Mouse (Mus musculus): Measurements from ENCODE around the gene Nxph3.

The Nxph3 gene

DNA sequence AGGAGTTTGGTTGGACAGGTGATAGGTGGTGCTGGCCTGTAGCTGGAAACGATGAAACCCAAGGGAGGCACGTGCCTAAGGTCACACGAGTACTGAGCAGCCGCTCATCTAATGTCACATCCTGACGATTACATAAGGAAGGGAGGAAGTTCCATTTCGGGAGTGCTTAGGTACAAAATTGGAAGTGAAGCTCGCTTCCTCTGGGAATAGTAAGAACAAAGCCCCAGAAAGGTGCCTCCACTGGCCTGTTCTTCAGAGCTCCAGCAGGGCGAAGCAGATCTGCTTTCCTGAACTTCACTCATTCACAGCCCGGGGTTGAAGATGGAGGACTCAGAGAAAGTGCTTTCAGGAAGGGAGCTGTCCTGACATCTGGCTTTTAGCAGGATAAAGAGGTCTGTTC, 20.4 kb downstream of the Nxph3 start:
- DNase-seq (ENCODE audit: low read depth, low spot score): no peak

DNA sequence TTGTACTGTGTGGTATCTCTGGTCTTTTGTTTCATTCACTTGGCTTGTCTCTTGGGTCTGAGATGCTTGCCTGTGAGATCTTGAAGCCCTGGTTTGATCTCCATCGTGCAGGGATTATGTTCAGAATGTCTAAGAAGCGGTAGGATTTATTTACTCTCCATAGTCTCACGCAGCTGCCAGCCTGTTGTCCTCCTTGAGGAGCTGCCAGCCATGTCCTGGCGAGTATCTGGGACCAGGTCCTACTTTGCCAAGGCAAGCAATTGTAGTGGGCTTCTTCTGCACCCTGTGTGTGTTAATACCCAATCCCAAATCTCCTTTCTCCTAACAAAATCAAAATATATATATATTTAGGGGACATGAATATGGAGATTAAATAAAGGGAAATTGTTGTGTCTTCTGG, 21.4 kb downstream of the Nxph3 start:
- DNase-seq (ENCODE audit: low read depth, low spot score): no peak

DNA sequence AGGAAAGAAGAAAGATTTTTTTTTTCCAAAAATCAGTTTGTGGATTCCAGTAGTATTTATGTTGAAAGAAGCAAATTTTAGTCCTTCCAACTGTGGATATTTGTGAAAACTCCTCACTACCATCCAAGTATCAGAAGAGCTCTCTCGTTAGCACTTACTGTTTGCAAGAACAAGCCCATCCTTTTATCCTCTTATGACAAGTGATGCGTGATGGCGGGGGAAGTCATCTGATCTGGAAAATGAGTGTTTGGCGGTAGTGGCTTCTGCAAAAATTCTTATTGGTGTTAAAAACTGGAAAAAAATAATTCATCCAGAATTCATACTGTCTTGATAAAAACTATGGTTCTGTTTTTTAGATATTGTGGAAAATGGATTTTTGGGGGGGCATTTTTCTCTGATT, 22.1 kb downstream of the Nxph3 start:
- DNase-seq (ENCODE audit: low read depth, low spot score): no peak

DNA sequence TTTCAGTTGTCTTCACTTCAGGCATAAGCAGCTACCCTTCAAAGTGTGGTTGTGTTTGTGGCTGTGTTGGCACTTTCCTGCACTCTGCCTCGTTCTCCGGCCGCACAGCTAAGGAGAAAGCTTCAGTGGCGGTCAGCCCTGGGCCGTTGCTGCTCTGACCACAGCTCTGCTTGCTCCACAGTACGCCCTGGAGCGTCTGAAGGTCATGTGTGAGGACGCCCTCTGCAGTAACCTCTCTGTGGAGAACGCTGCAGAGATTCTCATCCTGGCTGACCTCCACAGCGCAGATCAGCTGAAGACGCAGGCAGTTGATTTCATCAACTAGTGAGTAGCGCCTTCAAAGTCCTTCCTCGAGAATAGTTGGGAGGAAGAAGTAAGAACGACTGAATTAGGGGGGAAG, 24.3 kb downstream of the Nxph3 start:
- no peak for DNase-seq (ENCODE audit: low read depth, low spot score)

DNA sequence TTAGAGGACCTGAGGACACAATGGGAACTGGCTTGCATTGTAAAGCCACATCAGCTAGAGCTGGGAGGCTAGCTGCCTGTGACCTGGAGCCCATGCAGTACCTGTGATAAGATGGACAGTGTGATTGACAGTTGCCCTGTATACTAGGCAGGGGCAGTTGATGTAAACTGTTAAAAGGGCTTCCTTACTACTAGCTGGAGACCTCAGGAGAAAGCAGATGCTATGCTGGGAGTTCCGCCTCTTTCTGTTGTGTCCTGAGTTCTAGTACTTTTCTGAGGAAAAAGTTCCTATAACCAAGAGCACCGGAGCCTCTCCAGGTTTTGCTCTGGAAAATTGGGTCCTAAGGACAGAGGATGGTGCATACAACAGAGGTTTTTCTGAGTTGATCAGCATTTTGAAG, 27.1 kb downstream of the Nxph3 start:
- DNase-seq (ENCODE audit: low read depth, low spot score): no peak

DNA sequence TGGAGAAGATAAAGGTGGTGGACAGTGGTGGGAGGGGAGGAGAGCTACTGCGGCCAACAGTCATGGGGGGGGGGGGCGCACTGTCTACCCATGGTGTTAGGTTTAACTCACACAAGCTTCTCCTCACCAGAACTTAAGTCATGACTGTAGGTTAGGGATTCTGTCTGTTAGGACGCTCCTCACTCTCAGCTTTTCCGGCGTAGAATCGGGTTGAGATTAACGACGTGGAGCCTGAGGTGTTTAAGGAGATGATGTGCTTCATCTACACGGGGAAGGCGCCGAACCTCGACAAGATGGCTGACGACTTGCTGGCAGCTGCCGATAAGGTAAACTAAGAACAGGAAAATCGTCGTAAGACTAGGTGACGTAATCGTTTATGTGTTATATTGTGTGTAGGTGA, 28.7 kb downstream of the Nxph3 start:
- no peak for DNase-seq (ENCODE audit: low read depth, low spot score)

DNA sequence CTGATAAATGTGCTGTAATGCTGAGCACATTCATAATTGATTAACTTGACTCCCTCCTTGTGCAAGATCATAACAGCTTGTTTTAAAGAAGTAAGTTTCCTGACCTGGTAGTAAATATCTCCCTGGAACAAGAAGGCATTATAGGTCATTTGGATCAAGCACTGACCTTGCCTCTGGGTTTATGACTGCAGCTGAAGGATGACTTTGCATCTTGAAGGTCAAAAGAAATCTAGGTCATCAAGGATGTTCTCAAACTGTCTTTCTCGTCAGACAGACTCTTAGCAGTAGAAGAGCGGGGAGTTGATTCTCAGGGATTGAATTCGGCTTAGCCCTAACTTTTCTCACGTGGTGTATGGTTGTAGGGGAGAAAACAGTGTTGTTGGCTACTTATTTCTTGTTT, 33.7 kb downstream of the Nxph3 start:
- no peak for DNase-seq (ENCODE audit: low read depth, low spot score)

DNA sequence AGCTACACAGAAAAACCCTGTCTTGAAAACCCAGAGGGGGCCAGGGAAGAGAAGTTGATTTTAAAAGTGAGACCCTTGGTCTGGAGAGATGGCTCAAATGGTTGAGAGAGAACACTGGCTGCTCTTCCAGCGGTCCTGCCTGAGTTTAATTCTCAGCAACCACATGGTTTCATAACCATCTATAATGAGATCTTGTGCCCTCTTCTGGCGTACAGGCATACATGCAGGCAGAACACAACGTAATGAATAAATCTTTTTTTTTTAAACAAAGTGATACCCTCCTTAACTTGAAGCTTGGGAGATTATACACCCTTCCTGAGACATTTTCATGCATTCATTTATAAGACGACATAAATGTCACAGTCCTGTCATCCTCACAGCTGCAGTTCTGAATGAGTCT, 34.9 kb downstream of the Nxph3 start:
- no peak for DNase-seq (ENCODE audit: low read depth, low spot score)

DNA sequence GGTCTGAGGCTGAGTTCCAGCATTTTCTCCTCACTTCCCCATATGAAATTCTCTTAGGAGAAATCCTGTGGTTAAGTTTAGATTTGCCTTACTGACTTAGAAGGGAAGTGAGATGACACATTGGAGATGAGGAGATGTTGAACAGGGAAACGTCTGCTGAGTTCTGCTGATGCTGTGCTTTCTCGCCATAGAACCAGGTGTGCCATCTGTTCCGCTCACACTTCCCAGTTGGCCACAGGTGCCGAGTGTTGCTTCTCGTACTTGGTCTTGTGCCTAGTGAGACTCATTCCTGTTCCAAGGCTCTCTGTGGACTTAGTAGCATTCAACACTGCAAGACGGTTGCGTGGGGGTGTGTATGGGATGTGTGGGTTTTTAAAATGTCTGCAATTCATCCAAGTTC, 38.0 kb downstream of the Nxph3 start:
- no peak for DNase-seq (ENCODE audit: low read depth, low spot score)

DNA sequence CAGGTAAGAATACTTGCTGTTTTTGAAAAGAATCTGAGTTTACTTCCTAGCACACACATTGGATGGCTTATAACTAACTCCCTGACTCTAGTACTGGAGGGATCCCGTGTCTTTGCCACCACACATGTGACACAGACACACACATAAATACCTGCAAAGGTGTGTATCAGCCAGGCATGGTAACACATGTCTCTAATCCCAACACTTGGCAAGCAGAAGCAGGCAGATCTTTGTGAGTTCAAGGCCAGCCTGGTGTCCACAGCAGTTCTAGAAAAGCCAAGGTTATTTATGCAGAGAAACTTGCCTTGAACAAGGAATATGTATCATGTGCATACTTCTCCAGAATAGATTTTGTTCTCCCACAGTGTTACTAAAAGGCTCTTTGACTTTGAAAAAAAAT, 40.9 kb downstream of the Nxph3 start:
- no peak for DNase-seq (ENCODE audit: low read depth, low spot score)

DNA sequence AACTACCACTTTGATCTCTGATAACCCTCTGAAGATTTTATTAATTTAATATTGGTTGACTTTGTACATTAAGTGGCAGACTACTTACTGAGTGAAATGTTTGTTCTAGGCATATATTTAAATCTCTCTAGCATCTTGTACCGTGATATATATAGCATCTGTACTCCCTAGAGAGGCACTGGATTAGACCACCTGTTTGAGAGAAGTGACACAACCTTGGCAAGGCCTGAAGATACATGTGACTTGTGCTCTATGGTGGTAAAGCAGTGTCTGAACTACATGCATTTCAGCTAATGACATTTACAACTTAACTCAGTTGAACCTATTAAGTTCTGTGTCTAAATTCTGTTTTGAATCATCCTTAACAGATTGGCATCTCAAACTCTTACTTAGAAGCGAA, 41.4 kb downstream of the Nxph3 start:
- no peak for DNase-seq (ENCODE audit: low read depth, low spot score)

DNA sequence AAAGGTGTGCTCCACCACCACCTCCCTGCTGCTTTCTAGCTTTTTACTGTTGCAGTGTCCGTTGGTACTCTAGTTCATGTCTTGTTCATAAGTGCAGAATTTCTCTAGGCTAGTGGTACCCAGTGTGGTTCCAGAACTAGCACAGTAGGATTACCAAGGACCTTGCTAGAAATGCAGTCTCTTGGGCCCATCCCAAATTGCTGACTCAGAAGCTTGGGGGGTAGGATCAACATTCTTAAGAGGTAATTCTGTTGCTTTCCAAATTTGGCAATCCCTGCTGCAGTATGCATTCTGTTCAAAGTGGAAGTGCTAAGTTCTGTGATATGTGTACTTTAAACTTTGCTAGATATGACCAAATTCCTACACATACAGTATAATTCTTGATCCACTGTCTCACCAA, 46.6 kb downstream of the Nxph3 start:
- no peak for DNase-seq (ENCODE audit: low read depth, low spot score)

DNA sequence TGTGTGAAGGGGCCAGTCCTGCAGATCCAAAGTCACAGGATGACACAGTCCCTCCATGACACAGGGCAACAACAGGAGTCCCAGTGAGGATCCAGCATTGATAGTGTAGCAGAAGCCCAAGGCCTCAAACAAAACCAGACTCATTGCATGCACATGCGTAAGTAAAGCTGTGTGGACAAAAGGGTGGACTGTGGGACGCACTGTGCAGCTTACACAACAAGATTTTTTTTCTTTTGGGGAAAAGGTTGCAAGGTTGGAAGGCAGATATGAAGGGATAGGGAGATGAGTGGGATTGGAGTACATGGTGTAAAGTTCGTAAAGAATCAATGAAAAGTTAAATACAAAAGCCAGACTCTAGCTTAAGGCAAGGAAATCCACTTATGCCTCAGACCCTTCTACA, 52.2 kb downstream of the Nxph3 start:
- DNase-seq (ENCODE audit: low read depth, low spot score): no peak

DNA sequence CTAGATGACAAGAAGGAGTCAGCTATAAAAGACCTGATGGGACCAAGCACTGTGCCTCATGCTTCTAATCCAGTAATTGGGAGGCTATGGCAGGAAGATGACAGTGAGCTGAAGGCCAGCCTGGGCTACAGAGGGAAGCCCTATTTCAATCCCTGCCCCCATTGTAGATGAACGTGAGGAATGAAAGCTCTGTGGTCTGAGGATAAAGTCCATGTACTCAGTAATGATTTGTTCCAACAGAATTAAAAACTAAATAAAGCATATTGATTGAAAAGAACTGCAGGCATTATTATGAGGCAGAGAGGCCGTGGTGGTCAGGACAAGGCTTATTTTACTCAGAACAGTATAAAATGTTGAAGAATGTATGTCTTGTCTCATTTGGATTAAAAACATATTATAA, 53.5 kb downstream of the Nxph3 start:
- no peak for DNase-seq (ENCODE audit: low read depth, low spot score)

All from CD4-positive helper T cell, adult 2 months (primary cell).